Mouse (Mus musculus): ENCODE data around the gene Fam83d. TPM values are rescaled to one million over a fixed set of nuclear protein-coding genes. Genes with fewer than 3 reads are reported as not detected.

The Fam83d gene
- polyA plus RNA-seq, 1 experiment from 2014 or later, result 58.5 TPM

DNA sequence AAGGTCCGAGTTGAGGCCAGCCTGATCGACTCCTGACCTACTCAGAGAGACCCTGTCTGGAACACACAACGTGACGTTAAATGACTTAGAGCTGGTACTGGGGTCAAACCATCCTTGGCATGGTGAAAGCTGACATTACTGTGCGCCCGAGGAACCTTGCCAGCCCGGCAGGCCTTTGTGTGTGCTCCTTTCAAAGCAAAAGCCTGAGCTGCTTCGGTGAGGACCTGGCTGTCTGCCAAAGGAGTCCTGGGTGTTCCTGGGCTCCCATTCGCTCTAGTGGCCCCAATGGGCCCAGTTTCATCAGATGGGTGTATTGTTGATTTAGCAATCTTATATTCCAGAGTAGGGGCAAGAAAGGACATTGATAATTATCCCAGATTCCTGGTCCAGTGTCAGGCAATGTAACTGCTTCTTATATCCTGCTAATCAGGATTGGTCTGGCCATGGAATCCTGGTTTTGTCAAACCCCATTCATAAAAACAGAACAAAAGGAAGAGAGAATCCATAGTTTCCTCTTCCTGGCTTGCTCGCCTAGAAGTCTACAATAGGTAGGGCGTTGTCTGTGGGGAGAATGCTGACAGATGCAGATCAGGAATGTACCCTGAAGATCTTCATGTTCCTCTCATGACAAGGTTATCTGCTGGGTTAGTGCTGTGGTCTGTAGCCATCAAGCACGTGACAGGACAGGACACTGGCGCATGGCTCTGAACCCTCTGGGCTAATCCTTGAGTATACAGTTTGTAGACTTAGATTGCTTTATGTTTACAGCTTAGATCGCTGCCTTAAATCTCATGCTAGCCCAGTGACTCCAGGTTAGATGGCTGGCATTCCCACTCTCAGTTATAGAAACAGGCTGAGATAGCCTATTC, 19.3 kb downstream of the Fam83d start:
- H3K27me3 ChIP-seq (ENCODE audit: control insufficient read depth, insufficient read depth, low read length), result no peaks in the 10 kb centered on the region
- H3K4me2 ChIP-seq (ENCODE audit: low read length), result no peak overlapping the region
- H3K9ac ChIP-seq (ENCODE audit: low read length), result no peak overlapping the region
- 0 out of 4 replicates have a peak, but pooled peaks cover 0 to 2% of the 10 kb centered on the region in 2 experiments for H3K4me1 ChIP-seq (ENCODE audit: control insufficient read depth in 2 of 2, insufficient read depth in 2 of 2, low read length in 2 of 2)
- WGBS, result 79% methylated on average over 14 of the region's 14 CpGs
- ATAC-seq (ENCODE audit: insufficient number of reproducible peaks, insufficient read depth, low FRiP score, low read depth), result no peak
- H3K36me3 ChIP-seq (ENCODE audit: control insufficient read depth, insufficient read depth, low read length), result peaks cover 49% of the 10 kb centered on the region
- no peaks in the 10 kb centered on the region for H3K9me3 ChIP-seq (ENCODE audit: control insufficient read depth, low read length)
- H3K27ac ChIP-seq (replicated peaks in 1 of 2; ENCODE audit: control insufficient read depth in 1 of 2, insufficient read depth in 1 of 2, low read depth in 2 of 2, low read length in 2 of 2), result no peak overlapping the region
- H3K4me3 ChIP-seq (ENCODE audit: control insufficient read depth in 1 of 2, insufficient read depth in 1 of 2, low read depth in 1 of 2, low read length in 2 of 2), result no peak overlapping the region

DNA sequence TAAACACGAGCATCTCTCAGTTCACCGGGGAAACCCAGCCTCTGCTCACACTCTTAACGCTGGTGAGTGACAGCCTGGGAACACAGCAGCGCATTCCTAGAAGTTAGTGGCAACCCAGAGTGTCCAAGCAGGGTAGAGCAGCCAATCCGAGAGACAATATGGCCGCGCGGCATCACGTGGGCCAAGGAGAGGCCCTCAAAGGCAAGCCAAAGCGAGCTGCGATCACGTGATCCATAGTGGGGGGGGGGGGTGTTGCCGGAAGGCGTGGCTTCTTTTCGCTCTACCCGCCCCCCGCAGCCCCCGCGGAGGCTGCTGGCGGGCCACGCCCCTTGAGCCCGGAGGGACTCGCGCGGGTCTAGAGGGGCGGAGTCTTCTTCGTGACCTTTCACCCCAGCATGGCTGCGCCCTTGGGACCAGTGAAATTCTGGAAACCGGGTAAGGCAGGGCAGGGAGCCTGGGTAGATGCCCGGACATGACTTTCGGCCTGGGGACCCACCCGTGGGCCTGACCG, 26.7 kb downstream of the Fam83d start, which contains the start of gene Dhx35:
Gene Dhx35, plus strand, starts transcription at position 314 of the 511 bp plus-strand sequence.
- Histone ChIP-seq H3K36me3 (ENCODE audit: control insufficient read depth, insufficient read depth, low read length) (no peaks in the 10 kb centered on the region), H3K4me3 (ENCODE audit: control insufficient read depth in 1 of 2, insufficient read depth in 1 of 2, low read depth in 1 of 2, low read length in 2 of 2) (peak within 1 kb of the TSS; percentile 82 to 85), H3K4me2 (ENCODE audit: low read length) (peak within 1 kb of the TSS; percentile 73), H3K4me1 (ENCODE audit: control insufficient read depth in 2 of 2, insufficient read depth in 2 of 2, low read length in 2 of 2) (peaks cover 4 to 12% of the 10 kb centered on the region in 2 experiments), H3K27me3 (ENCODE audit: control insufficient read depth, insufficient read depth, low read length) (no peaks in the 10 kb centered on the region), H3K9me3 (ENCODE audit: control insufficient read depth, low read length) (no peaks in the 10 kb centered on the region), H3K27ac (replicated peaks in 1 of 2; ENCODE audit: control insufficient read depth in 1 of 2, insufficient read depth in 1 of 2, low read depth in 2 of 2, low read length in 2 of 2) (peak within 1 kb of the TSS; percentile 81 to 87), H3K9ac (ENCODE audit: low read length) (peak within 1 kb of the TSS; percentile 85)
- under 1% methylated on average over 33 of the region's 33 CpGs for WGBS
- ATAC-seq (ENCODE audit: insufficient number of reproducible peaks, insufficient read depth, low FRiP score, low read depth), result peak; percentile 99

DNA sequence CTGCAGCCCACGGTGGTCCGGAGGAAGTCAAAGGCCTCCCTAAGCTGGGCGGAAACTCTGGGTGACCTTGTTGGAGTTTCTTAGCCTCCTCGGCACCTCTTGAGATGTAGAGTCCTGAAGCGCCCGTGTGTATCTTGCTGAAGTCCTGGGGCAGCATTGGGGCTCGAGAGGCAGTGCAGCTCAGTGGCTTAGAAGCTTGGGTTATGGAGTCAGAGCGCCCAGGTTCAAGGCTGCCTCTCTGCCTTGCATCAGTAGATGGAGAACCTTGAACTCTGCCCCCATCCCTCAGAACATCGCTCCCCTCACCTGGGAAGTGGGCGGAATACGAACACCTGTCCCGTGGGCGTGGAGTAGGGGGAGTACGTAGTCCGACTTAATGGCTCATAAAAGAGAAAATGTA, 27.1 kb downstream of the Fam83d start:
- Histone ChIP-seq H3K27ac (replicated peaks in 1 of 2; ENCODE audit: control insufficient read depth in 1 of 2, insufficient read depth in 1 of 2, low read depth in 2 of 2, low read length in 2 of 2) (peak overlapping the region; percentile 47 to 78), H3K4me1 (ENCODE audit: control insufficient read depth in 2 of 2, insufficient read depth in 2 of 2, low read length in 2 of 2) (peaks cover 4 to 12% of the 10 kb centered on the region in 2 experiments), H3K27me3 (ENCODE audit: control insufficient read depth, insufficient read depth, low read length) (no peaks in the 10 kb centered on the region), H3K9me3 (ENCODE audit: control insufficient read depth, low read length) (no peaks in the 10 kb centered on the region), H3K36me3 (ENCODE audit: control insufficient read depth, insufficient read depth, low read length) (no peaks in the 10 kb centered on the region), H3K4me3 (ENCODE audit: control insufficient read depth in 1 of 2, insufficient read depth in 1 of 2, low read depth in 1 of 2, low read length in 2 of 2) (peak overlapping the region; percentile 82 to 85), H3K4me2 (ENCODE audit: low read length) (peak overlapping the region; percentile 67), H3K9ac (ENCODE audit: low read length) (peak overlapping the region; percentile 85)
- 13% methylated on average over 15 of the region's 15 CpGs for WGBS
- ATAC-seq (ENCODE audit: insufficient number of reproducible peaks, insufficient read depth, low FRiP score, low read depth), result no peak; the same call in 1 of the 2 replicates

DNA sequence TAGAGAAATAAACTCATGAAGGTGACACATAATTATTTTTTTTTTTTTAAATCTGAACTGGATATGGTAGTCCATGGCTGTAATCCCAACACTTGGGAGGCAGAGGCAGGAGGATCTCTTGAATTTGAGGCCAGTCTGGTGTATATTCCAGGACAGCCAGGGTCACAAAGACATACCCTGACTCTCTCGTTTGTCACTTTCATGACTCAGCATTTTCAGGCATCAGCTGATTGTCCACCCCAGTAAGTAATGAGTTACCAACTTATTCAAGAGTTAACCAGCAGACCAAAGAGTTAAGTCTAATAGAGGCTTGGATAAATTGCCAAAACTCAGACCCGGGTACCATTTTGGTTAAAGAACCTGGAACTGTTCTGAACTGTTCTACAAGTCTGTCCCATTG, 28.0 kb downstream of the Fam83d start:
- no peak for ATAC-seq (ENCODE audit: insufficient number of reproducible peaks, insufficient read depth, low FRiP score, low read depth)
- Histone ChIP-seq H3K4me1 (ENCODE audit: control insufficient read depth in 2 of 2, insufficient read depth in 2 of 2, low read length in 2 of 2) (peaks cover 4 to 12% of the 10 kb centered on the region in 2 experiments), H3K4me3 (ENCODE audit: control insufficient read depth in 1 of 2, insufficient read depth in 1 of 2, low read depth in 1 of 2, low read length in 2 of 2) (no peak overlapping the region), H3K9ac (ENCODE audit: low read length) (no peak overlapping the region), H3K27ac (replicated peaks in 1 of 2; ENCODE audit: control insufficient read depth in 1 of 2, insufficient read depth in 1 of 2, low read depth in 2 of 2, low read length in 2 of 2) (no peak overlapping the region), H3K27me3 (ENCODE audit: control insufficient read depth, insufficient read depth, low read length) (no peaks in the 10 kb centered on the region), H3K4me2 (ENCODE audit: low read length) (no peak overlapping the region), H3K9me3 (ENCODE audit: control insufficient read depth, low read length) (no peaks in the 10 kb centered on the region), H3K36me3 (ENCODE audit: control insufficient read depth, insufficient read depth, low read length) (peaks cover 6% of the 10 kb centered on the region; the same call in 1 of the 2 replicates)
- WGBS, result 89% methylated on average over 2 of the region's 2 CpGs

DNA sequence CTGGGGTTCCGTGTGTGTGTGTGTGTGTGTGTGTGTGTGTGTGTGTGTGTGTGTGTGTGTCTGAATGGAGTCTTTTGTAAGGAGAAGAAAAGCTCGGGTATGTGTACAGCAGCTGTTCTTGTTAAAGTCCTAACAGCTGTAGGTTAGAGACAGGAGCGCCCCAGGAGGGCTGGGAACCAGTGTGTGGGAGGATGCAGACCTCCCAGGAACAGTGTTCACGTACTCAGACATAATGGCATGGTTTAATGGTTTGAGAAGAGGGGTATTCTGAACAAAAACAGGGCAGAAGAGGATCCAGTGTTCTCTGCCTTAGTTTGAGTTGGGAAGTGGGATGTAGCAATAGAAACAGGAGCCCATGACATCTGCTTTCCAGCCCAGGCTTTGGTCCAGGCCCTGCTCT, 31.4 kb downstream of the Fam83d start:
- Histone ChIP-seq H3K9me3 (ENCODE audit: control insufficient read depth, low read length) (no peaks in the 10 kb centered on the region), H3K4me3 (ENCODE audit: control insufficient read depth in 1 of 2, insufficient read depth in 1 of 2, low read depth in 1 of 2, low read length in 2 of 2) (no peak overlapping the region), H3K36me3 (ENCODE audit: control insufficient read depth, insufficient read depth, low read length) (peaks cover 37% of the 10 kb centered on the region), H3K9ac (ENCODE audit: low read length) (no peak overlapping the region), H3K27me3 (ENCODE audit: control insufficient read depth, insufficient read depth, low read length) (no peaks in the 10 kb centered on the region), H3K27ac (replicated peaks in 1 of 2; ENCODE audit: control insufficient read depth in 1 of 2, insufficient read depth in 1 of 2, low read depth in 2 of 2, low read length in 2 of 2) (no peak overlapping the region), H3K4me1 (ENCODE audit: control insufficient read depth in 2 of 2, insufficient read depth in 2 of 2, low read length in 2 of 2) (peaks cover 2 to 4% of the 10 kb centered on the region in 2 experiments; a peak in 3 of 4 replicates), H3K4me2 (ENCODE audit: low read length) (no peak overlapping the region)
- 85% methylated on average over 4 of the region's 4 CpGs for WGBS
- ATAC-seq (ENCODE audit: insufficient number of reproducible peaks, insufficient read depth, low FRiP score, low read depth), result no peak

DNA sequence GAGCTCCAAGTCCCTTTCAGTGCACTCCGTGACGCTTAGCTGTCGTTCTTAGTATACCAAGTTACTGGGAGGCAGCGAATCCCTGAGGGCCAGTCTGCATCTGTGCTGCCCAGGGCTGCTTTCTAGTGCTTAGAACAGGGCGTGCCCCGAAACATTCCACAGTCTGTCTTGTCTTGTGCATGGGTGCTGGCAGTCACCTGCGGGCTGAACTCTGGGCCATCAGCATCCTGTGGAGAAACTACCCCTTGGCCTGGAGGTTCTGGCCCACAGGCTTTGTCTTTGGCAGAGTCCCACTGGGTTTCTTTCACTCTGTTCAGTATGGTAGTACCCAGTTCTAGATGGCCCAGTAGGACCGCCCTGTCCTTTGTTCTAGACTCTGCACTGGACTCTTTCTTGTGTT, 32.9 kb downstream of the Fam83d start:
- Histone ChIP-seq H3K4me1 (ENCODE audit: control insufficient read depth in 2 of 2, insufficient read depth in 2 of 2, low read length in 2 of 2) (no peaks in the 10 kb centered on the region), H3K36me3 (ENCODE audit: control insufficient read depth, insufficient read depth, low read length) (peaks cover 49% of the 10 kb centered on the region), H3K4me2 (ENCODE audit: low read length) (no peak overlapping the region), H3K4me3 (ENCODE audit: control insufficient read depth in 1 of 2, insufficient read depth in 1 of 2, low read depth in 1 of 2, low read length in 2 of 2) (no peak overlapping the region), H3K9ac (ENCODE audit: low read length) (no peak overlapping the region), H3K27me3 (ENCODE audit: control insufficient read depth, insufficient read depth, low read length) (no peaks in the 10 kb centered on the region), H3K27ac (replicated peaks in 1 of 2; ENCODE audit: control insufficient read depth in 1 of 2, insufficient read depth in 1 of 2, low read depth in 2 of 2, low read length in 2 of 2) (no peak overlapping the region), H3K9me3 (ENCODE audit: control insufficient read depth, low read length) (no peaks in the 10 kb centered on the region)
- no peak for ATAC-seq (ENCODE audit: insufficient number of reproducible peaks, insufficient read depth, low FRiP score, low read depth)
- 96% methylated on average over 8 of the region's 8 CpGs for WGBS

DNA sequence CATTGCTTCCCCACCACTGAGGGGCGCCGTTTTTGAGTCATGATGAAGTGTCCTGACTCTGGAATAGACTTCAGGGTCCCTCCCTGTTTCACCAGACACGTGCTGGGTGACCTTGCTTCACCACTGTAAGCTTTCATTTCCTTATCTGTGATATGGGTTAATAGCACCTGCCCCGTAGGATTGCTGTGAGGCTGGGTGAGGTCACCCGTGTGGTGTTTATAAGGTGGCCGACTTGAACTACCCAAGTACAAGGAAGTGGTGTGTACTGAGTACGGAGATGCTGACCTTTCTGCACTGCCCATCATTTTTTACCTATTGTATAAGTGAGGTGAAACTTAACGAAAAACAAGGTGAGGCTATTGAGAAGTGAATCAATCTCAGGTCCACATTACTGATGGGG, 35.7 kb downstream of the Fam83d start:
- no peak overlapping the region for H3K9ac ChIP-seq (ENCODE audit: low read length)
- no peaks in the 10 kb centered on the region for H3K9me3 ChIP-seq (ENCODE audit: control insufficient read depth, low read length)
- no peak overlapping the region for H3K4me3 ChIP-seq (ENCODE audit: control insufficient read depth in 1 of 2, insufficient read depth in 1 of 2, low read depth in 1 of 2, low read length in 2 of 2)
- H3K4me2 ChIP-seq (ENCODE audit: low read length), result no peak overlapping the region
- WGBS, result 81% methylated on average over 8 of the region's 8 CpGs
- no peaks in the 10 kb centered on the region for H3K27me3 ChIP-seq (ENCODE audit: control insufficient read depth, insufficient read depth, low read length)
- H3K4me1 ChIP-seq (ENCODE audit: control insufficient read depth in 2 of 2, insufficient read depth in 2 of 2, low read length in 2 of 2), result no peaks in the 10 kb centered on the region
- H3K36me3 ChIP-seq (ENCODE audit: control insufficient read depth, insufficient read depth, low read length), result peaks cover 70% of the 10 kb centered on the region
- ATAC-seq (ENCODE audit: insufficient number of reproducible peaks, insufficient read depth, low FRiP score, low read depth), result no peak
- no peak overlapping the region for H3K27ac ChIP-seq (replicated peaks in 1 of 2; ENCODE audit: control insufficient read depth in 1 of 2, insufficient read depth in 1 of 2, low read depth in 2 of 2, low read length in 2 of 2)
